Mouse (Mus musculus) midbrain, postnatal 0 days (tissue): Measurements from ENCODE around the gene Lmtk3. TPM values are rescaled to one million over a fixed set of nuclear protein-coding genes. Genes with fewer than 3 reads are reported as not detected.

ENCODE experiments used
- ATAC-seq: fragments of 200-750 bp; cut with Nextera tagmentation; 2 replicates; pipeline ENCODE4 v1.8.0; 2017; ENCODE audit warnings: moderate number of reproducible peaks, mild to moderate bottlenecking, moderate TSS enrichment, moderate library complexity; ENCODE audit not compliant: low FRiP score
- DNase-seq: peaks from one replicate; pipeline ENCODE4 v3.0.0-alpha.2; 2015; ENCODE audit warnings: low spot score
- H3K27ac ChIP-seq: fragments of 300-500 bp; sonication (generic); 2 replicates; pipeline ENCODE4 v1.5.1; 2014; ENCODE audit warnings: low read depth, mild to moderate bottlenecking, low read length, mixed read lengths
- H3K27me3 ChIP-seq: fragments of 300-500 bp; sonication (generic); 2 replicates; pipeline ENCODE4 v1.6.1; 2014; ENCODE audit warnings: low read length, control low read depth, mixed read lengths; ENCODE audit not compliant: insufficient read depth
- H3K36me3 ChIP-seq: fragments of 300-500 bp; sonication (generic); 2 replicates; pipeline ENCODE4 v1.6.1; 2014; ENCODE audit warnings: low read length, control low read depth, mixed read lengths; ENCODE audit not compliant: insufficient read depth
- H3K4me1 ChIP-seq: fragments of 300-500 bp; sonication (generic); 2 replicates; pipeline ENCODE4 v1.6.1; 2014; ENCODE audit warnings: mild to moderate bottlenecking, control low read depth, antibody characterized with exemption, low read length, mixed read lengths; ENCODE audit not compliant: insufficient read depth
- H3K4me2 ChIP-seq: fragments of 300-500 bp; sonication (generic); 2 replicates; pipeline ENCODE4 v1.6.1; 2014; ENCODE audit warnings: low read depth, mild to moderate bottlenecking, low read length, mixed read lengths; ENCODE audit not compliant: poor library complexity, severe bottlenecking
- H3K4me3 ChIP-seq: fragments of 300-500 bp; sonication (generic); 2 replicates; pipeline ENCODE4 v1.5.1; 2014; ENCODE audit warnings: low read depth, mild to moderate bottlenecking, low read length, moderate library complexity
- H3K9ac ChIP-seq: fragments of 300-500 bp; sonication (generic); replicated peaks from 2 replicates; pipeline ENCODE4 v1.6.1; 2014; ENCODE audit warnings: mild to moderate bottlenecking, low read length, moderate library complexity, mixed read lengths; ENCODE audit not compliant: poor library complexity, severe bottlenecking
- H3K9me3 ChIP-seq: fragments of 300-500 bp; sonication (generic); 2 replicates; pipeline ENCODE4 v1.6.1; 2016; ENCODE audit warnings: low read length, control low read depth
- CTCF ChIP-seq: IDR thresholded peaks from 2 replicates; pipeline ENCODE4 v1.5.1; 2016; ENCODE audit warnings: antibody characterized with exemption, mild to moderate bottlenecking
- WGBS: fragments of 180-500 bp; shearing (Covaris S2); extraction: QIAGEN DNeasy Blood & Tissue Kit; methylation state at CpG from one replicate; pipeline ENCODE4 v1.1.7; 2014; 5-methylcytosine and 5-hydroxymethylcytosine counted together
- polyA plus RNA-seq: library from polyadenylated mRNA; unstranded; fragments of >200 nt; fragmentation: Nextera tagmentation; extraction: Ambion mirVana; gene quantifications from 2 replicates; pipeline ENCODE4 v1.2.1, GENCODE M21; 2015
- total RNA-seq: library from RNA; depleted of rRNA; stranded (reverse); fragments of >200 nt; gene quantifications from 2 replicates; pipeline ENCODE4 v1.2.3, GENCODE M21; 2014

Gene Lmtk3
- total and polyA plus RNA-seq, 2 experiments from 2014 or later = 19.1 to 170 TPM

- H3K27me3 ChIP-seq = peaks cover 18% of the 10 kb centered on the region
- DNase-seq (no peak), ATAC-seq (no peak)
- no peak overlapping the region for H3K4me2 ChIP-seq
- H3K9ac ChIP-seq = no peak overlapping the region
- H3K9me3 ChIP-seq = no peaks in the 10 kb centered on the region
- H3K4me1 ChIP-seq = no peaks in the 10 kb centered on the region
- H3K36me3 ChIP-seq = no peaks in the 10 kb centered on the region
- no peak overlapping the region for H3K4me3 ChIP-seq
- H3K27ac ChIP-seq = no peak overlapping the region
- 66% methylated on average over 6 of the region's 6 CpGs for WGBS
- TF ChIP-seq CTCF = no peak
These were observed 27.8 kb upstream of the Lmtk3 start for GRCm38 (mm10) chr7:45755703-45756102.

- Histone ChIP-seq H3K27me3 (peaks cover 18% of the 10 kb centered on the region), H3K9ac (no peak overlapping the region)
- 10% methylated on average over 27 of the region's 27 CpGs for WGBS
These were observed 24.1 kb upstream of the Lmtk3 start for GRCm38 (mm10) chr7:45759400-45759799.

DNA sequence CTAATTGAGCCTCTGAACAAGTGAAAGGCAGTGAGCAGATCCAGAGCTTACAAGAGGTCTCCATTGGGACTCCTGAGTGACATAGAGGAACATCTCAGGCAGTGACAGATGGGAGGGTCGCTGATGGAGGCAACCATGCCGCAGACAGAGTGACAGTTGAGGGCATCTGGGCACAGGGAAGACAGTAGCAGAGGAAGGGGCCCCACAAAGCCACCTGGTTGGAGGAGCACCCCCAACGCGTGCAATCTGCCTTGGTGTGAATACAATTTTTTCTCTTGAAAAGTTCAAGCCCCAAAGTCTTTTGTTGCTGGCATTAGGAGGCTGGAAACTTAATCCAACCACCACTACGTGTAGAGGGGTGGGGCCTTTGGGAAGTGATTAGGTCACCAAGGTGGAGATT, 23.4 kb upstream of the Lmtk3 start:
- Histone ChIP-seq H3K9me3 (no peaks in the 10 kb centered on the region), H3K36me3 (no peaks in the 10 kb centered on the region)

More at GRCm38 (mm10) chr7:45759400-45759799, 24.1 kb upstream of the Lmtk3 start:
- no peak for TF ChIP-seq CTCF
- DNase-seq (no peak), ATAC-seq (no peak)
- H3K4me2 ChIP-seq = peak overlapping the region; percentile 12; the same call in 1 of the 2 replicates
- no peaks in the 10 kb centered on the region for H3K9me3 ChIP-seq
- H3K4me3 ChIP-seq = no peak overlapping the region
- no peaks in the 10 kb centered on the region for H3K4me1 ChIP-seq
- no peak overlapping the region for H3K27ac ChIP-seq
- no peaks in the 10 kb centered on the region for H3K36me3 ChIP-seq

DNA sequence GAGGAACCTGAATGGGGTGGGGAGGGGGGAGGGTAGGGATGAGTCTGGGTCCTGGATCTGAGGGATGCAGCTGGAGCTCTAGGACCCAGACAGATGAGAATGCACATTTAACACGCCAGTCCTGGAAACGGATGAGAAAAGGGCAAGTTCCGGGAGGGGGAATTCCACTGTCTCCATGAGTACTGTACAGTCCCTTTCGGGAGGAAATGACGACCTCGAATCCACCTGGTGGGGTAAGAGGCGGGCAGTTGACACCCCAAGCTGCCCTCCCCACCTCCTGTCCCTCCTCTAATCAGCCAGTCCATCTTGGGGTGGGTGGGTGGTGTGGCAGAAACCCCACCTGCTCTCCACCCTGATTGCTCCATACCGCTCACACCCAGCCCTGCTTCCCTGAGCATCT, 17.5 kb upstream of the Lmtk3 start:
- no peak for TF ChIP-seq CTCF
- H3K4me2 ChIP-seq = no peak overlapping the region
- no peaks in the 10 kb centered on the region for H3K36me3 ChIP-seq
- no peaks in the 10 kb centered on the region for H3K4me1 ChIP-seq
- WGBS = 71% methylated on average over 8 of the region's 8 CpGs
- no peak for ATAC-seq
- no peaks in the 10 kb centered on the region for H3K27me3 ChIP-seq
- no peak for DNase-seq
- no peak overlapping the region for H3K4me3 ChIP-seq
- H3K27ac ChIP-seq = no peak overlapping the region
- no peak overlapping the region for H3K9ac ChIP-seq
- no peaks in the 10 kb centered on the region for H3K9me3 ChIP-seq

More for the DNA sequence above, 23.4 kb upstream of the Lmtk3 start:
- no peaks in the 10 kb centered on the region for H3K4me1 ChIP-seq
- DNase-seq = no peak
- WGBS = 70% methylated on average over 5 of the region's 5 CpGs
- H3K4me2 ChIP-seq = no peak overlapping the region
- no peak overlapping the region for H3K9ac ChIP-seq
- H3K4me3 ChIP-seq = no peak overlapping the region
- H3K27me3 ChIP-seq = peaks cover 18% of the 10 kb centered on the region
- ATAC-seq = no peak
- TF ChIP-seq CTCF = no peak
- no peak overlapping the region for H3K27ac ChIP-seq

GRCm38 (mm10) chr7:45766764-45767163, 16.8 kb upstream of the Lmtk3 start:
- WGBS = 56% methylated on average over 5 of the region's 8 CpGs
- no peak overlapping the region for H3K27ac ChIP-seq
- H3K4me2 ChIP-seq = no peak overlapping the region
- H3K9ac ChIP-seq = no peak overlapping the region
- no peaks in the 10 kb centered on the region for H3K27me3 ChIP-seq
- no peaks in the 10 kb centered on the region for H3K36me3 ChIP-seq
- DNase-seq = no peak
- no peak for TF ChIP-seq CTCF
- no peak for ATAC-seq
- no peak overlapping the region for H3K4me3 ChIP-seq
- no peaks in the 10 kb centered on the region for H3K4me1 ChIP-seq
- H3K9me3 ChIP-seq = no peaks in the 10 kb centered on the region

GRCm38 (mm10) chr7:45767500-45767899, 16.0 kb upstream of the Lmtk3 start:
- H3K4me1 ChIP-seq = no peaks in the 10 kb centered on the region
- no peak overlapping the region for H3K9ac ChIP-seq
- no peaks in the 10 kb centered on the region for H3K27me3 ChIP-seq
- TF ChIP-seq CTCF = no peak
- ATAC-seq = no peak
- no peak overlapping the region for H3K4me2 ChIP-seq
- H3K9me3 ChIP-seq = no peaks in the 10 kb centered on the region
- no peak for DNase-seq
- 94% methylated on average over 6 of the region's 6 CpGs for WGBS
- H3K4me3 ChIP-seq = no peak overlapping the region
- no peak overlapping the region for H3K27ac ChIP-seq
- H3K36me3 ChIP-seq = no peaks in the 10 kb centered on the region
